Mouse (Mus musculus) cerebellum, adult 2 months (tissue): Measurements from ENCODE around the gene Spata31d1a.

Experiments
- CTCF ChIP-seq: fragments of 200-500 bp; IDR thresholded peaks from 2 replicates; pipeline ENCODE4 v1.5.1; 2011; ENCODE audit warnings: low read depth, mild to moderate bottlenecking, control low read depth, low read length, moderate library complexity, borderline replicate concordance; ENCODE audit not compliant: insufficient read depth
- POLR2A ChIP-seq: fragments of 200-500 bp; IDR thresholded peaks from 2 replicates; pipeline ENCODE4 v1.6.1; 2011; ENCODE audit warnings: low read length, control low read depth, borderline replicate concordance; ENCODE audit not compliant: insufficient read depth

DNA sequence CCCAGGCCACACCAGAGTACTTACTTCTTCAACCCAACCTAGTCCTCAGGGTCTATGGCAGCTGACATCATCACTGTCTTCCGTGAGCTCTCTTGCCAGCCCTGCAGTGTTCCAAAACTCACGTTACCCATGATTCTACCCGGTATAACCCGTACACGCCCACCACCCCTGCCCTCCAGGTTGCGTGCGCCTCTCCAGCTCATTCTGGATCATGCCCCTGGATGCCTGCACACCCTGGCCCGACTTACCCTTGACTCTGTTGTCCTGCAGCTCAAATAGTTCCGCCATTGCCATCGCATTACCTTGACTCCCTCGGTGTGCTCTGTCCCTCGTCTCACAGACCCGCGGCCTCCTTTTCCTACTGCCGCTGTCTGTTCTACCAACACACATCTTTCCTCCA, at the start of gene Spata31d1a:
- TF ChIP-seq CTCF = no peak
- no peak for TF ChIP-seq POLR2A
